Mouse (Mus musculus) forebrain, embryonic 12.5 days (tissue): ENCODE results near the gene Col5a2. TPM values are rescaled to one million over a fixed set of nuclear protein-coding genes. Genes with fewer than 3 reads are reported as not detected.
"Not testable (repeated sequence)": the region's sequence is repeated elsewhere in the genome, so short reads cannot be mapped to it uniquely, and the experiment has no call there.

Source experiments
- ATAC-seq: fragments of 200-750 bp; cut with Nextera tagmentation; 2 replicates; pipeline ENCODE4 v1.8.0; 2017; ENCODE audit warnings: moderate TSS enrichment; ENCODE audit not compliant: low FRiP score
- H3K27ac ChIP-seq: fragments of 300-500 bp; sonication (generic); 2 replicates; pipeline ENCODE4 v1.5.1; 2016; ENCODE audit warnings: mild to moderate bottlenecking
- H3K27me3 ChIP-seq: fragments of 300-500 bp; sonication (generic); 2 replicates; pipeline ENCODE4 v1.6.1; 2016; ENCODE audit warnings: mild to moderate bottlenecking
- H3K36me3 ChIP-seq: fragments of 300-500 bp; sonication (generic); replicated peaks from 2 replicates; pipeline ENCODE4 v1.6.1; 2016; ENCODE audit warnings: mild to moderate bottlenecking
- H3K4me1 ChIP-seq: fragments of 300-500 bp; sonication (generic); 2 replicates; pipeline ENCODE4 v1.6.1; 2016
- H3K4me2 ChIP-seq: fragments of 300-500 bp; sonication (generic); 2 replicates; pipeline ENCODE4 v1.6.1; 2016; ENCODE audit warnings: mild to moderate bottlenecking, moderate library complexity
- H3K4me3 ChIP-seq: fragments of 300-500 bp; sonication (generic); replicated peaks from 2 replicates; pipeline ENCODE4 v1.5.1; 2016; ENCODE audit warnings: mild to moderate bottlenecking
- H3K9ac ChIP-seq: fragments of 300-500 bp; sonication (generic); 2 replicates; pipeline ENCODE4 v1.6.1; 2016; ENCODE audit warnings: mild to moderate bottlenecking
- H3K9me3 ChIP-seq: fragments of 300-500 bp; sonication (generic); 2 replicates; pipeline ENCODE4 v1.6.1; 2016
- WGBS: fragments of 180-500 bp; shearing (Covaris S2); methylation state at CpG from one replicate; pipeline ENCODE4 v1.1.7; 2016; 5-methylcytosine and 5-hydroxymethylcytosine counted together
- polyA plus RNA-seq: library from polyadenylated mRNA; unstranded; fragments of >200 nt; fragmentation: Nextera tagmentation; extraction: Ambion mirVana; gene quantifications from 2 replicates; pipeline ENCODE4 v1.2.1, GENCODE M21; 2016

The Col5a2 gene
- polyA plus RNA-seq, result 37.1 and 40.9 TPM in 2 replicates

- H3K4me2 ChIP-seq, result peak within 1 kb of the TSS; percentile 53
- WGBS, result 35% methylated on average over 12 of the region's 12 CpGs
- peak within 1 kb of the TSS; percentile 53 for H3K9ac ChIP-seq
- H3K27me3 ChIP-seq, result no peaks in the 10 kb centered on the region
- H3K27ac ChIP-seq, result peak within 1 kb of the TSS; percentile 59
- H3K9me3 ChIP-seq, result no peaks in the 10 kb centered on the region
- H3K36me3 ChIP-seq, result no peaks in the 10 kb centered on the region
- peak within 1 kb of the TSS; percentile 42 for H3K4me3 ChIP-seq
- no peaks in the 10 kb centered on the region; the same call in 1 of the 2 replicates for H3K4me1 ChIP-seq
- peak; percentile 47; the same call in 1 of the 2 replicates for ATAC-seq
These were observed at the start of gene Col5a2 for GRCm38 (mm10) chr1:45502865-45503332. Gene Col5a2 (minus strand): TSS chr1:45503282.

- Histone ChIP-seq H3K27ac (no peak overlapping the region), H3K4me3 (no peak overlapping the region), H3K4me1 (no peaks in the 10 kb centered on the region), H3K9ac (no peak overlapping the region), H3K27me3 (no peaks in the 10 kb centered on the region), H3K9me3 (no peaks in the 10 kb centered on the region), H3K36me3 (no peaks in the 10 kb centered on the region), H3K4me2 (no peak overlapping the region)
- ATAC-seq, result no peak
- 85% methylated on average over 4 of the region's 4 CpGs for WGBS
These were observed 47.4 kb upstream of the Col5a2 start for GRCm38 (mm10) chr1:45550531-45550930.

GRCm38 (mm10) chr1:45541888-45542287 lies 38.8 kb upstream of the Col5a2 start:
- no peaks in the 10 kb centered on the region for H3K4me1 ChIP-seq
- H3K4me3 ChIP-seq, result no peak overlapping the region
- H3K9me3 ChIP-seq, result no peaks in the 10 kb centered on the region
- WGBS, result 66% methylated on average over 1 of the region's 1 CpGs
- ATAC-seq, result no peak
- no peak overlapping the region for H3K4me2 ChIP-seq
- H3K36me3 ChIP-seq, result no peaks in the 10 kb centered on the region
- no peak overlapping the region for H3K9ac ChIP-seq
- H3K27me3 ChIP-seq, result no peaks in the 10 kb centered on the region
- H3K27ac ChIP-seq, result no peak overlapping the region

GRCm38 (mm10) chr1:45541161-45541560 lies 38.1 kb upstream of the Col5a2 start:
- H3K9ac ChIP-seq, result no peak overlapping the region
- ATAC-seq, result no peak
- H3K36me3 ChIP-seq, result no peaks in the 10 kb centered on the region
- H3K9me3 ChIP-seq, result no peaks in the 10 kb centered on the region
- no peak overlapping the region for H3K27ac ChIP-seq
- H3K4me2 ChIP-seq, result no peak overlapping the region
- no peaks in the 10 kb centered on the region for H3K27me3 ChIP-seq
- H3K4me1 ChIP-seq, result no peaks in the 10 kb centered on the region
- 80% methylated on average over 2 of the region's 2 CpGs for WGBS
- no peak overlapping the region for H3K4me3 ChIP-seq

- H3K27me3 ChIP-seq, result no peaks in the 10 kb centered on the region
These were observed 28.4 kb upstream of the Col5a2 start for GRCm38 (mm10) chr1:45531486-45531885.

GRCm38 (mm10) chr1:45527476-45527875 lies 24.4 kb upstream of the Col5a2 start:
- not testable (repeated sequence) for H3K4me1 ChIP-seq, H3K9ac ChIP-seq, H3K4me2 ChIP-seq, H3K36me3 ChIP-seq, H3K27me3 ChIP-seq, ATAC-seq, H3K27ac ChIP-seq, H3K4me3 ChIP-seq, H3K9me3 ChIP-seq

More at GRCm38 (mm10) chr1:45531486-45531885, 28.4 kb upstream of the Col5a2 start:
- Histone ChIP-seq H3K4me2 (no peak overlapping the region), H3K4me3 (no peak overlapping the region), H3K9me3 (no peaks in the 10 kb centered on the region), H3K27ac (no peak overlapping the region), H3K36me3 (no peaks in the 10 kb centered on the region), H3K4me1 (no peaks in the 10 kb centered on the region), H3K9ac (no peak overlapping the region)
- WGBS, result 90% methylated on average over 2 of the region's 2 CpGs
- no peak for ATAC-seq

GRCm38 (mm10) chr1:45523601-45524000 lies 20.5 kb upstream of the Col5a2 start:
- Histone ChIP-seq H3K9me3 (no peaks in the 10 kb centered on the region), H3K36me3 (no peaks in the 10 kb centered on the region), H3K4me1 (no peaks in the 10 kb centered on the region), H3K27ac (no peak overlapping the region), H3K4me2 (no peak overlapping the region), H3K27me3 (no peaks in the 10 kb centered on the region), H3K9ac (no peak overlapping the region), H3K4me3 (no peak overlapping the region)
- WGBS, result 95% methylated on average over 3 of the region's 3 CpGs
- ATAC-seq, result no peak

GRCm38 (mm10) chr1:45521486-45521885 lies 18.4 kb upstream of the Col5a2 start:
- H3K4me1 ChIP-seq, result no peaks in the 10 kb centered on the region
- no peak overlapping the region for H3K9ac ChIP-seq
- no peaks in the 10 kb centered on the region for H3K36me3 ChIP-seq
- H3K4me2 ChIP-seq, result no peak overlapping the region
- 77% methylated on average over 2 of the region's 2 CpGs for whole genome bisulfite sequencing
- no peak for ATAC-seq
- H3K27ac ChIP-seq, result no peak overlapping the region
- no peak overlapping the region for H3K4me3 ChIP-seq
- H3K27me3 ChIP-seq, result no peaks in the 10 kb centered on the region
- H3K9me3 ChIP-seq, result no peaks in the 10 kb centered on the region

GRCm38 (mm10) chr1:45502241-45502741 lies 791 bp downstream of the Col5a2 start:
- H3K9me3 ChIP-seq, result no peaks in the 10 kb centered on the region

GRCm38 (mm10) chr1:45501437-45501836 lies 1.6 kb downstream of the Col5a2 start:
- no peaks in the 10 kb centered on the region for H3K36me3 ChIP-seq
- no peaks in the 10 kb centered on the region; the same call in 1 of the 2 replicates for H3K4me1 ChIP-seq
- no peaks in the 10 kb centered on the region for H3K9me3 ChIP-seq
- 0 out of 2 replicates have a peak, but pooled peaks have one; percentile 10 for ATAC-seq
- H3K27me3 ChIP-seq, result no peaks in the 10 kb centered on the region
- H3K27ac ChIP-seq, result no peak overlapping the region
- WGBS, result 56% methylated on average over 6 of the region's 6 CpGs
- H3K9ac ChIP-seq, result peak overlapping the region; percentile 53
- H3K4me3 ChIP-seq, result peak overlapping the region; percentile 42
- H3K4me2 ChIP-seq, result peak overlapping the region; percentile 53

More at GRCm38 (mm10) chr1:45502241-45502741, 791 bp downstream of the Col5a2 start:
- no peaks in the 10 kb centered on the region for H3K27me3 ChIP-seq
- peak overlapping the region; percentile 53 for H3K9ac ChIP-seq
- WGBS, result 5% methylated on average over 11 of the region's 11 CpGs
- H3K27ac ChIP-seq, result peak overlapping the region; percentile 59
- no peaks in the 10 kb centered on the region for H3K36me3 ChIP-seq
- H3K4me2 ChIP-seq, result peak overlapping the region; percentile 53
- no peaks in the 10 kb centered on the region; the same call in 1 of the 2 replicates for H3K4me1 ChIP-seq
- peak; percentile 60 for ATAC-seq
- H3K4me3 ChIP-seq, result peak overlapping the region; percentile 42

GRCm38 (mm10) chr1:45500456-45500855 lies 2.6 kb downstream of the Col5a2 start:
- no peak for ATAC-seq
- no peak overlapping the region for H3K4me3 ChIP-seq
- no peak overlapping the region for H3K9ac ChIP-seq
- no peaks in the 10 kb centered on the region for H3K27me3 ChIP-seq
- H3K9me3 ChIP-seq, result no peaks in the 10 kb centered on the region
- H3K36me3 ChIP-seq, result no peaks in the 10 kb centered on the region
- no peak overlapping the region for H3K4me2 ChIP-seq
- 89% methylated on average over 6 of the region's 6 CpGs for WGBS
- H3K4me1 ChIP-seq, result no peaks in the 10 kb centered on the region; the same call in 1 of the 2 replicates
- no peak overlapping the region for H3K27ac ChIP-seq

- no peak overlapping the region for H3K9ac ChIP-seq
- 89% methylated on average over 2 of the region's 2 CpGs for WGBS
- no peaks in the 10 kb centered on the region for H3K27me3 ChIP-seq
These were observed 8.1 kb downstream of the Col5a2 start for GRCm38 (mm10) chr1:45495025-45495424.

GRCm38 (mm10) chr1:45492130-45492723 lies 10.9 kb downstream of the Col5a2 start:
- H3K27me3 ChIP-seq, result no peaks in the 10 kb centered on the region
- H3K4me3 ChIP-seq, result no peak overlapping the region
- no peak overlapping the region for H3K4me2 ChIP-seq
- no peaks in the 10 kb centered on the region for H3K36me3 ChIP-seq
- H3K27ac ChIP-seq, result no peak overlapping the region
- no peak overlapping the region for H3K9ac ChIP-seq
- no peaks in the 10 kb centered on the region for H3K4me1 ChIP-seq
- H3K9me3 ChIP-seq, result no peaks in the 10 kb centered on the region
- 86% methylated on average over 4 of the region's 4 CpGs for WGBS
- ATAC-seq, result no peak

More at GRCm38 (mm10) chr1:45495025-45495424, 8.1 kb downstream of the Col5a2 start:
- Histone ChIP-seq H3K36me3 (no peaks in the 10 kb centered on the region), H3K4me3 (no peak overlapping the region), H3K27ac (no peak overlapping the region), H3K4me1 (no peaks in the 10 kb centered on the region), H3K9me3 (no peaks in the 10 kb centered on the region), H3K4me2 (no peak overlapping the region)
- ATAC-seq, result no peak
